Mouse (Mus musculus): ENCODE data around the gene Ecd. TPM values are rescaled to one million over a fixed set of nuclear protein-coding genes. Genes with fewer than 3 reads are reported as not detected.
"Not testable (repeated sequence)": the region's sequence is repeated elsewhere in the genome, so short reads cannot be mapped to it uniquely, and the experiment has no call there.

Ecd gene
- total RNA-seq, 4 experiments from 2014 or later, result 38.3 to 42.0 (median 39.9) TPM

DNA sequence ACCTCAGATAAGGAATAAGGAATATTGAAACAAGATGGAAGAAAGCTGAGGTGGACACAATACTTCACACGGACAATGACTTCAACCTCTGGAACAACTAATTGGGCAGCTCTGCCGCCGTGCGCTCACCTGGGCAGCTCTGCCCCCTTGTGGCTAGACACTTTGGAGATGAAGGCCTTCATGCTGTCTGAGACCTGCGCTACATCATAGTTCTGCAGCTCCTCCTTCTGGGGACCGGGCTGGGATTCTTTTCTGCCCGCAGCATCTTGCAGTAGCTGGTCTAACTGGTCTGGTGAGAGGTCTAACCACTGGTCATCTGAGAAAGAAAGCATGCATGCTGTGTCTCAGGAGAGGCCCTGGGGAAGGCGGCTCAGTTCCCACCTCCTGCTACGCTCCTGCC lies 19.4 kb downstream of the Ecd start:
- DNase-seq (ENCODE audit: low spot score), result no peak

DNA sequence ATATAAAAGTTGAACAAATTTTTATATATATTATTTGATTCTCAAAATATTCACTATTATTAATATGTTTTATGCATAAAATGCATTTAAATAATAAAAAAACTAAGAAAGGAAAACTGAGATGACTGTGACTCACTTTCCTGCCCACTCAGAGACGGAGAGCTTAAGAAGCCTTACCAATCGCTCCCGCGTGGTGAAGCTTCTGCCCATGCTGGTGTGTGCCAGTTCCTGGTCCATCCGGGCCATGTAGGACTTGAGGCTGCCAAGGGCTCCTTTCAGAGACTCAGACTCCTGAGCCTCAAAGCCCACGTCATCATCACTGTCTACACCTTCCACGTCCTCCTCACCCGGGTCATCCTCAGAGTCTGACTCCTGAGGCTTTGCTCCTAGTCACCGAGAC lies 23.7 kb downstream of the Ecd start:
- no peak for DNase-seq (ENCODE audit: low spot score)

DNA sequence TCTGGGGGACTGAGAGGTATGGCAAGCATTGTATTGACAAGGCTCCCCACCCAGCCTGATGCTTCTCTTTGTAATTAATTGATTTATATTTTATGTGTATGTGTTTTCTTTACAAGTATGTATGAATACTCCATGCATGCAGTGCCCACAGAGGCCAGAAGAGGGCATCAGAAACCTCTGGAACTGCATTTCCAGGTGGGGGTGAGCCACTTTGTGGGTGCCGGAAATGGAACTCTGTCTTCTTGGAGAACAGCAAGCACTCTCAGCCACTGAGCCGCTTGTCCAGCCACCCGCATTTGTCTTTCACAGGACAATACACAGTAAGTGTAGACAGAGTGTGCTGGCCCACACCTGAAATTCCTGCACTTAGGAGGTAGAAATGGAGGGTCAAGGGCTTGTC lies 28.5 kb downstream of the Ecd start:
- DNase-seq (ENCODE audit: low spot score), result no peak

DNA sequence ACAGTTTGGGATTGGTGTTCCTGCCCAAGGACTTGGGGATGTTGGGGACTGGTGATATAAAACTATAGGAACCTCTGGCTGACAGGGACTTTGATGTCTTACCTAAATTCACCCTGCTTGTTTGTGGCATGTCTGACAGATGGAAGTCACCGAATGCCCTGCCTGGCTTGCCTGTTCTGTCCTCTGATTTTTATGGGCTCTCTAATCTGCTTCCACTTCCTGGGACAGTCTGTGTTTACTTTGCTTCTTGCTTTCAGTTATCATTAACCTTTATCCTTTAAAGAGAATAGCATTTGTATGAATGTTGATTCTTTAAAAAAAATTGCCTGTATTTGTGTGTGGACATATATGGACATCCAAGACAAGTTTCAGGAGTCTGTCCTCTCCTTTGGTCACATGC lies 32.8 kb downstream of the Ecd start:
- no peak for DNase-seq (ENCODE audit: low spot score)

DNA sequence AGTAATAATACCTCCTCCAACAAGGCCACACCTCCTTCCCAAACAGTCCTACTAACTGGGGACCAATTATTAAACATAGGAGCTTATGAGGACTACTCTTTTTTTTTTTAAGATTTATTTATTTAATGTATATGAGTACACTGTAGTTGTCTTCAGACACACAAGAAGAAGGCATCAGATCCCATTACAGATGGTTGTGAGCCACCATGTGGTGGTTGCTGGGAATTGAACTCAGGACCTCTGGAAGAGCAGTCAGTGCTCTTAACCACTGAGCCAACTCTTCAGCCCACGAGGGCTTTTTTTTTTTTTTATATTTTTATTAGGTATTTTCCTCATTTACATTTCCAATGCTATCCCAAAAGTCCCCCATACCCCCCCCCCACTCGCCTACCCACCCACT lies 42.8 kb downstream of the Ecd start:
- DNase-seq (ENCODE audit: low spot score), result not testable (repeated sequence)

DNA sequence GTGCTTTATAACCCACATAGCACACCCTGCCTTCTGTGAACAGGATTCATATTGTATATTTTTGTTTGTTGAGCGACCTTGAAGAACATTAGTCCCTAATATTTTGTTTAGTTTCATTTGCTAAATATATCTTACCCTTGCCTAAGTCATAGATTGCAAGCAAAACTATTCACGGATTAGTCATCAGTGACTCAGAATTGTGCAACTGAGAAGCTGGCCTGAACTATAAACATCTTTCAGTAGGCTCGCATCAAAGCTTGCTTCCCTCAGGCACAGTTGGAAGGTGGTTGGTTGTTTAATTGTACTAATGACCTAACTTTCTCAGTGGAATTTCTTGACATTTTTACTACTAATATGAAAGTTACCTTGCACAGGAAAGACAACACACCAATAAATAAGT lies 49.8 kb downstream of the Ecd start:
- peak; percentile 54 for DNase-seq (ENCODE audit: low spot score)

DNA sequence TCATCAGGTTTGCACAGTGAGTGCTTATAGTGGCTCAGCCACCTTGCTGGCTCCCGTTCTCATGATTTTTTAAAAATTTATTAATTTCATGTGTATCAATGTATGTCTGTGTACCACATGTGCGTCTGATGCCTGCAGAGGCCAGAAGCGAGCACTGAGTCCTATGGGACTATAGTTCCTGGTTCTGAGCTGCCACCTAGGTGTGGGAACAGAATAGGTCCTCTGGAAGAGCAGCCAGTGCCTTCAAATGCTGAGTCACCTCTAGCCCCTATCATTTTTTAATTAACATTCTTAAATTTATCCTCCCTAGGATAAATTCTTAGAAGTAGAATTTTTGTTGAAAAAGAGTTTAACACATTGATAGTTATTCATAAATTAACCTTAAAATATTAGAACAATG lies 50.3 kb downstream of the Ecd start:
- no peak for DNase-seq (ENCODE audit: low spot score)

DNA sequence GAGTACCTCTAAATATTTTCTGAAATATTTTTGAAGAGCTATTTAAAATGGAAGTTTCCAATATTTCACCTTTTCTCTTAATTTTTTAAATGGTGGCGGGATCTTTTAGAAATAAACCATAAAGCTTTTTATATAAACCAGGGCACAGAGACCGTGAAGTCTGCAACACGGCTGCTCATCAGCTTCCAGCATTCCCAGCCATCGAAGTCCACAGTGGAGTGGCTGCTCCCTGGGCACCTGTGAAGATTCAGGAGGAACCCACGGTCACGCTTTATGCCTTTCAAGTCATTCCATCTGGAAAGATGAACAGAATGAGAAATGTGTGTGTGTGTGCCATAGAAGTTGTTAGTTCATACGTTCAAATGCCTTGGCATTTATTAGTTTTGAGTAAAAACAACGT lies 53.0 kb downstream of the Ecd start:
- DNase-seq (ENCODE audit: low spot score), result no peak

DNA sequence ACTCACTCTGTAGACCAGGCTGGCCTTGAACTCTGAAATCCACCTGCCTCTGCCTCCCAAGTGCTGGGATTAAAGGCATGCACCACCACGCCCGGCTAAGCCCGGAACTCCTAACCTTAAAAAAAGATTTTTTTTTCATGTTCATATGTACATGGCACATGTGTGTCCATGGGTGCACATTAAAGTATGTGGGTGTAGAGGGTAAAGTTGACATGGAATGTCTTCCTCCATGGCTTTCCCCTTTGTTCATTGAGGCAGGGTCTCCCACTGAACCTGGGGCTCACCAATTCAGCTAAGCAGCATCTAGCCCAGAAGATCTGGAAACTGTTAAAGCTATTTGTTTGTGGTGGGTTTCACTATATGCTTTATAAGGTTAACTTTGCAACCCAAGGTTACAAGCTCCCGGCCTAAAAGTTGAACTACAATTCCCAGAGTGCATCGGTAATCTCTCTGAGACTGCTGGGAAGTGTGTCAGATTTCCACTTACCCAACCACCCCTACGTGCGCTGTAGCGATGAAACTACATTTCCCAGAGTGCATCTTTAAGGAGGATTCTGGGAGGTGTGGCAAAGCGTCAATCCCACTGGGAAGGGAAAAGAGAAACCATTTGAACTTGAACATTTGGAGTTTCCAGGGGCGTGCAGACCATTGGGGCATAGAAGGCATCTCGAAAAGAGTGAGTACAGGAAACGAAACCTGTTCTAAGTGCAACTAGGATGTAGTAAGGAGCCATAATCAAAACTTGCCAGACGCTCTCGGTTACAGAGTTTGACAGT lies 53.6 kb downstream of the Ecd start, which contains the start of gene Nudt13:
TSS of gene Nudt13 (plus strand) at position 581 of the 776 bp plus-strand sequence.
- peak; percentile 95 for DNase-seq (ENCODE audit: low spot score)

DNA sequence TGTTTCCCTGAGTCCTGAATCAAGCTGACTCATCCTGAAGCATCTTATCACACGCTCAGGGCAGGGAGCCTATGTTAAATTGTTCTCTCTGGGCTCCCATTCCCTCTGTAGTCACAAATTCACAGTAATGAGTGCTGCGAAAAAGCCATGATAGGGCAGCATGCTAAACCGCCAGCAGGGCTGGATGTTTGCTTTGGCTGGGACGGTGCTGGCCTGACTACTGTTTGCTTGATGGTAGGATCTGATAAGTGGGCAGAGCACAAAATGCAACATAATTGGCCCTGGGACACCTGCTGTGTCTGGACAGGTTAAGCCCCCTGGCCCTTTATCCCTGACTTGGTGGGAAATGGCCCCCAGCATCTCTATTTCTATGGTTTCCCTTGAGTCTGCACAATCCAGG lies 56.5 kb downstream of the Ecd start:
- DNase-seq (ENCODE audit: low spot score), result no peak

Other genes starting within 250 kb of the Ecd start
- gene Saysd1, start 209.6 kb downstream of the Ecd start, total RNA-seq (2022), result 1 to 10 TPM; 2.6 to 3.2 (median 2.7) TPM
- gene Kcnk5, start 166.3 kb downstream of the Ecd start, total RNA-seq (2022), result 1 to 10 TPM in 1 of 4 experiments, under 1 TPM in 3; 0.52 to 1.3 (median 0.75) TPM
- gene Kcnk16, start 78.9 kb downstream of the Ecd start, total RNA-seq (2022), result not detected
- gene Nudt13, start 53.4 kb downstream of the Ecd start, total RNA-seq (2022), result 10 to 100 TPM; 35.5 to 58.5 (median 43.4) TPM
- 10 to 100 TPM; 30.1 to 32.7 (median 30.5) TPM for gene Fam149b, start within 50 bp of the Ecd start, total RNA-seq (2022)
- 10 to 100 TPM; 10.7 to 13.7 (median 12.1) TPM for gene Dnajc9, start 40.8 kb upstream of the Ecd start, total RNA-seq (2022)
- 10 to 100 TPM; 75.0 to 83.1 (median 78.0) TPM for gene Mrps16, start 45.5 kb upstream of the Ecd start, total RNA-seq (2022)
- gene Cfap70, start 104.1 kb upstream of the Ecd start, total RNA-seq (2022), result not detected
- 10 to 100 TPM; 49.3 to 61.6 (median 56.0) TPM for gene Anxa7, start 132.0 kb upstream of the Ecd start, total RNA-seq (2022)
- under 1 TPM; 0.31 to 0.65 (median 0.38) TPM for gene Mss51, start 148.8 kb upstream of the Ecd start, total RNA-seq (2022)
- 10 to 100 TPM; 64.5 to 69.8 (median 69.3) TPM for gene Ppp3cb, start 198.5 kb upstream of the Ecd start, total RNA-seq (2022)

All from heart, adult 8-10 months (tissue).